Mouse (Mus musculus): ENCODE results near the gene Il21r. TPM values are rescaled to one million over a fixed set of nuclear protein-coding genes. Genes with fewer than 3 reads are reported as not detected.

Il21r gene
- polyA plus RNA-seq, 1 experiment, result not detected

GRCm38 (mm10) chr7:125565516-125566285 is 37.5 kb upstream of the Il21r start:
- no peak for TF ChIP-seq GATA1 (IDR thresholded peaks at IDR 0.05; ENCODE audit: low read length)

- TF ChIP-seq GATA1 (IDR thresholded peaks at IDR 0.05; ENCODE audit: low read length), result no peak
Observed at GRCm38 (mm10) chr7:125566420-125566819, 36.8 kb upstream of the Il21r start.

- no peak for TF ChIP-seq GATA1 (IDR thresholded peaks at IDR 0.05; ENCODE audit: low read length)
Observed at GRCm38 (mm10) chr7:125568888-125569287, 34.3 kb upstream of the Il21r start.

- no peak for TF ChIP-seq GATA1 (IDR thresholded peaks at IDR 0.05; ENCODE audit: low read length)
Observed at GRCm38 (mm10) chr7:125571891-125572290, 31.3 kb upstream of the Il21r start.

- TF ChIP-seq GATA1 (IDR thresholded peaks at IDR 0.05; ENCODE audit: low read length), result no peak
Observed at GRCm38 (mm10) chr7:125572737-125573136, 30.5 kb upstream of the Il21r start.

- no peak for TF ChIP-seq GATA1 (IDR thresholded peaks at IDR 0.05; ENCODE audit: low read length)
Observed at GRCm38 (mm10) chr7:125573849-125574248, 29.4 kb upstream of the Il21r start.

GRCm38 (mm10) chr7:125574832-125575231 is 28.4 kb upstream of the Il21r start:
- no peak for TF ChIP-seq GATA1 (IDR thresholded peaks at IDR 0.05; ENCODE audit: low read length)

- TF ChIP-seq GATA1 (IDR thresholded peaks at IDR 0.05; ENCODE audit: low read length), result no peak
Observed at GRCm38 (mm10) chr7:125575738-125576540, 27.3 kb upstream of the Il21r start.

- no peak for TF ChIP-seq GATA1 (IDR thresholded peaks at IDR 0.05; ENCODE audit: low read length)
Observed at GRCm38 (mm10) chr7:125576982-125577381, 26.2 kb upstream of the Il21r start.

- no peak for TF ChIP-seq GATA1 (IDR thresholded peaks at IDR 0.05; ENCODE audit: low read length)
Observed at GRCm38 (mm10) chr7:125577486-125578088, 25.6 kb upstream of the Il21r start.

GRCm38 (mm10) chr7:125578106-125578505 is 25.1 kb upstream of the Il21r start:
- no peak for TF ChIP-seq GATA1 (IDR thresholded peaks at IDR 0.05; ENCODE audit: low read length)

- TF ChIP-seq GATA1 (IDR thresholded peaks at IDR 0.05; ENCODE audit: low read length), result no peak
Observed at GRCm38 (mm10) chr7:125579545-125580219, 23.5 kb upstream of the Il21r start.

GRCm38 (mm10) chr7:125580220-125580549 is 23.0 kb upstream of the Il21r start:
- no peak for TF ChIP-seq GATA1 (IDR thresholded peaks at IDR 0.05; ENCODE audit: low read length)

- no peak for TF ChIP-seq GATA1 (IDR thresholded peaks at IDR 0.05; ENCODE audit: low read length)
Observed at GRCm38 (mm10) chr7:125580625-125581316, 22.5 kb upstream of the Il21r start.

- TF ChIP-seq GATA1 (IDR thresholded peaks at IDR 0.05; ENCODE audit: low read length), result no peak
Observed at GRCm38 (mm10) chr7:125581317-125581672, 21.9 kb upstream of the Il21r start.
